Mouse (Mus musculus): ENCODE measurements around the gene Gm17268.
A peak's percentile ranks its signal among the peaks of the same experiment; 100 is the strongest.

The Gm17268 gene

GRCm38 (mm10) chr11:82032136-82032535, 6.2 kb downstream of the Gm17268 start:
- DNase-seq (ENCODE audit: low spot score in 2 of 2), result no peak

GRCm38 (mm10) chr11:82030171-82030570, 8.2 kb downstream of the Gm17268 start:
- DNase-seq (ENCODE audit: low spot score in 2 of 2), result no peak

DNA sequence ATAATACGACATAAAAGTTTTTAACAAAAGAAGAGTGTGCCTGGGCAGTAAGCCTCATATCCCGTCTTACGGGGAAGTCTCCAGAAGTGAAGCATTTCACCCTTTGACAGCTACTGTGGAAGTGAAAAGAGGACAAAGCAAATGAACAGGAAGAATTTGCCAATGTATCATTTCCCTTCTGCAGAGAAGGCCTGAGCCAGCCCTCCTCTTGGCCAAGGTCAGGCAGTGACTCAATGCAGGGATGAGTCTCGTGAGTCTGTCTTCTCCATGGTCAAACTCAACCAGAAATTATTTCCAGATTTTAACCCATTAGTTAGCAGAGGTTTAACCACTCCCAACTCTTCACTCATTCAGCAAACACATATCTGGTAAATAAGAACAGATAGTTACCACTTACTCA, 14.6 kb downstream of the Gm17268 start:
- no peak for DNase-seq (ENCODE audit: low spot score in 2 of 2)

- DNase-seq (ENCODE audit: low spot score in 2 of 2), result no peak
These were observed 15.8 kb downstream of the Gm17268 start for GRCm38 (mm10) chr11:82022504-82023056.

DNA sequence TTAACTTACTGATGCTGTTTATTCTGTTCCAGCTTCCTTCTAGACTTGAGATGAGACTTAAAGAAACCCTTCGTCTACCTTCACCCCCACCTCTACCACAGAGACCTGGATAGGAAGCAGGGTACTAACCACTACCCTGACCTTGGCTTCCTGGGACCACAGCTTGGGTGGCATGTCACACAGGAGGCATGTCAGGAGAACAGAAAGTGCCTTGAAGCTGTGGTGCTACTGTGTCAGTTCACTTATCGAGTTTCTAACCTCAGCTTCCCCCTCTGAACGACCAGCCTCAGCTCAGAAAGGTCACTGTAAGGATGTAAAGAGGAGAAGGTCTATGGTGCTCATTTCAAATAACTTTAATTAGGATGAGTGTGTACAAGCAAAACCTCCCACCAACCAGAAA, 17.0 kb downstream of the Gm17268 start:
- no peak for DNase-seq (ENCODE audit: low spot score in 2 of 2)

DNA sequence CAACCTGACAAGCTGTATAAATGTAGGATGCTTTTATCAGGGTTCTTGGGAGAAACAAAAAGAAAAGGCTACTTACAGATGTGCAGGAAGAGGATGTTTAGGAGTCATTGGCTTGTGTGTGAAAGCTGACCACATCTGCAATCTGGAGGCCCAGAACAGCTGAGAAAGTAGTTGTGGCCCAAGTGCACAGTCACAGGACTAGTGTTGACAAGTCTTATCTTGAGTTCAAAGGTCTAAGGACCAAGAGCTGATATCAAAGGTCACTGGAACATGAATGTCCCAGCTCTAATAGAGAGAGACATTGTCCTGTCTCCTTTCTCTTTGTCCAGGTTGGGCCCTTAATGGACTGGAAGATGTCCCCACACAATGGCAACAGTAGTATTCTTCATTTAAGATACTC, 18.6 kb downstream of the Gm17268 start:
- no peak for DNase-seq (ENCODE audit: low spot score in 2 of 2)

GRCm38 (mm10) chr11:82019389-82019788, 19.0 kb downstream of the Gm17268 start:
- DNase-seq (ENCODE audit: low spot score in 2 of 2), result no peak

DNA sequence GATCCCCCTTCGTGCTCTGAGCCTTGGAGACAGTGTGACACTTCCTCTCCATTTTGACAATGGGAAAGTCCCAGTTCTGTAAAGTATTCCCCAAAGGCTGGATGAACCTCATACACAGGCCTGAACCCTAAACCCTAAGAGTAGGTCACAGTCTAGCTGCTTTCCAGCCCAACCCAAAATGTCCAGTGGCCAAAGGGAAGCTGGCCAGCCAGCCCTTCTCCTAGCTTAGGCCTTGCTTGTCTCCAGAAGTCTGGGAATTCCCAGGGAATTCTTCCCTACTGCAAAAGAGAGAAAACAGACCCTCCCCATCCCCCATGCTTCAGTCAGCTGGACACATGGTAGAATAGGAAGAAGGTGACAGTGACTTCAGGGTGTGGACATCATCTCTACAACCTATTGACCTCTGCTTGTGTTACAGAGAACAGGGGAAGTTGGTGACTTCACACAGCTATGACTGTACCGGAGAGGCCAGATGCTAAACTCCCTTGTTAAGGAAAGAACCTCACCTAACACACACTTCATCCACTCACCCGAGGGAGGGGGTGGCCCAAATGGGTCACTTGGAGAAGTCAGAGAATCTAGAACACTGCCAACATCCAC, 22.1 kb downstream of the Gm17268 start:
- DNase-seq (ENCODE audit: low spot score in 2 of 2), result no peak

DNA sequence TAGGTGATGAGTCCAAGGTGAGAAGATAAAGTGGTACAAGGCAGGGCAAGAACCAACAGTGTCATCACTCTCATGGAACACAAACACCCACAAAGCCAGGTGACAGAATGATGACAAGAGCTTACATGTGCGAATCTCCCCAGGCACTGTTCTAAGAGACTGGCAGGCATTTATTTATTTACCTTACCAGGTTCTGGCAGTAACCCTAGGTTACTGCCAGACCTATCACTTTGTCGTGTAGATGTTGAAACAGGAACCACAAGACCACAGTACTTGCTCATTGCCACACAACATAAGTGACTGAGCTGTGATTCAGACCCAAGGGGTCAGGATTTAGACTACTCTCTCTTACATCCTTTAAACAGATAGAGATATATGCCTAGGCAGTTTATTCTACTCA, 23.3 kb downstream of the Gm17268 start:
- no peak for DNase-seq (ENCODE audit: low spot score in 2 of 2)

GRCm38 (mm10) chr11:82013756-82014155, 24.6 kb downstream of the Gm17268 start:
- no peak for DNase-seq (ENCODE audit: low spot score in 2 of 2)

GRCm38 (mm10) chr11:82011411-82012193, 26.8 kb downstream of the Gm17268 start:
- DNase-seq (ENCODE audit: low spot score in 2 of 2), result no peak

DNA sequence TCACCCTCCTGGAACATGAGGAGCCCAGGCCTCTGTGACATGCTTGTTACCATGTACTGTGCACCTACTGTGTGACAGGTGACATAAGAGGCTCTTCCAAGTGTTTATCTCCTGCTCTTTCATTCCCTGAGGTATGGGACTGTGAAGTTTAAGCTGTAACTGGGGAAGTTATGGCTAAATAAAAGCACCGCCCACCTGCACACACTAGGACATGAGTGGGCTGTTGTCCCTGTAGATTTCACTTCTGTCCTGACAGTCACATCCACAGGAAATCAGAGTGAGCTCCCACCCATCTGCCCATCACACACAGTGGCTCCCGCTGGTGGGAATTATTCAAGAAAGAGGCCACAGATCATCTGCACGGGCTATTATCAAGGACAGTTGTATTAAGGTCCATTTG, 28.2 kb downstream of the Gm17268 start:
- no peak for DNase-seq (ENCODE audit: low spot score in 2 of 2)

DNA sequence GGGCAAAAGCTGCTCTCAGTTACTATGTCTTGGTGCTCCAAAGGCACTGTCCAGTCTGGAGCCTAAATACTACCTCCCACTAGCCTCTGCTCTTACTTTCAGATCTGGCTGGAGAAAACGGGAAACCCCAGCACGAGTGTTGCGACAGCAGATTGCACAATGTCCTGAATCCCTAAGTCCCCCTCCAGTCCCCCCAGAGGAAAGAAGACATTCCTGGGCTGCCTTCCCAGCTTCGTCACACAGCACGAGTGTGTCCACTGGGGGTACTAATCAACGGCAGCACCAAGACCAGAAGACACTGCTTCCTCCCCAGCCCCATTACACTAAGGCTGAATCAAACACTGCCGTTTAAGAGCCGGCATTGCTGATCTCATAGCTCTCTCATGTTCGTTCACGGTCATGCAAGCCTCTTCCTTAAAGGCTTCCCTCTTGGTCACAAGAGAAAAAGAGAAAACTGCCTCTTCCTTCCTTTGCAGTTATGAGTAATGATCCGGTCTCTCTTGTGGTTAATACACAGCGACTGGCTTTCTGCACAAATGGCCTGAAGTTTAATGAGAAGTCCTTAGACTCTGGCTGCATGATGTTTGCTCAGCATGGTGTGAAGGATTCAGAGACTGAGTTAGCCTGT, 31.5 kb downstream of the Gm17268 start:
- no peak for DNase-seq (ENCODE audit: low spot score in 2 of 2)

DNA sequence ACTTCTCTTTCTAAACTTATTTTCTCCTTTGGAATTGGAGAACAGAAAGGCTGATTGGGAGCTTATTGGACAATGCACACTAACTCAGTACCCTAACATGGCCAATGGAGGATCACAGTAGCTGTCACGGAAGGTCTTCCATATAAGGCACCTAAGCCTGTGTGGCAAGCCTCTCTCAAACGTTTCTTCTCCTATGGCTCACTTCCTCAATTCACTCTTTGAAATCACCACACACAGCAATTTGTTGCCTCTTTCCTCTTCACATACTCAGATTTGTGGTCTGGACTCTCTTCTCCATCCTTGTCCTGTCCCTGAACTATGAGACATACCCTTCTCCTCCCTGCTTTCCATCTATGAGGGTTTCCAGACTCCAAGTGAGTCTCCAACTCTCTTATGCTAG, 33.6 kb downstream of the Gm17268 start:
- DNase-seq (ENCODE audit: low spot score in 2 of 2), result no peak

- DNase-seq (ENCODE audit: low spot score in 2 of 2), result no peak
These were observed 37.8 kb downstream of the Gm17268 start for GRCm38 (mm10) chr11:82000581-82000980.

GRCm38 (mm10) chr11:81999469-81999868, 38.9 kb downstream of the Gm17268 start:
- DNase-seq (ENCODE audit: low spot score in 2 of 2), result no peak

DNA sequence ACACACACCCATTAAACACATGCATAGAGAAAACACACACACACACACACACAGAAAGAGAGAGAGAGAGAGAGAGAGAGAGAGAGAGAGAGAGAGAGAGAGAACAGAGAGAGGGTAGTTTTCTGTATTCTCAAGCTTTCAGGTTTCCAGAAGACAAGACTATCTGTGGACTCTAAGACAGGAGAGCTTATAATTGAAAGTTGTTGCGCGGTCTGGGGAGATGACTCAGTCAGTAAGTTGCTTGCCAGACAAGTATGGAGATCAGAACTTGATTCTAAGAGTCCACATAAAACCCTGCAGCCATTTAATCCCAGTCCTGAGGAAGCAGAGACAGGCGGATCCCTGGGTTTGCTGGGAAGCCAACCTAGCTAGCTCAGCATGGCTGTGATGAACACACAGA, 39.7 kb downstream of the Gm17268 start:
- DNase-seq (ENCODE audit: low spot score in 2 of 2), result no peak

DNA sequence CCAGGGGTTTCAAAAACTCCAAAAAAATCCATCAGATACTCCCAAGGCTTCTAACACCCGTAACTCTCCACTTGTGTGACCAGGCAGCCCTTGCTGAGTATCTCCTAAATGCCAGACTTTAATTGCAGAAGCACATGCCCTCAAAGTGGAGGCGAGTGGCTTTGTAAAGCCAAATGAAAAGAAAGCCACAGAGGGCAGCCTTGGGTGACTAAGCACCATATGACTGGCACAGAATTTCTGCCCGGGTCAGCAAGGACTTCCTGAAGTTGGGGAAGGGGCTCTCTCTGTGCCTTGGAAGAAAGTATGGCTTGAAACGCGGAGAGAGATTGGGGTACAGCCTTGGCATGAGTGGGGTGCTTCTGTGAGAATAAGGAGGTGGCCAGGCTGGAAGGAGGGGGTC, 41.3 kb downstream of the Gm17268 start:
- DNase-seq (ENCODE audit: low spot score in 2 of 2), result no peak

- DNase-seq (ENCODE audit: low spot score in 2 of 2), result peak; percentile 78 to 86
These were observed 42.1 kb downstream of the Gm17268 start for GRCm38 (mm10) chr11:81996172-81996841.

GRCm38 (mm10) chr11:81983146-81983545, 55.2 kb downstream of the Gm17268 start:
- DNase-seq (ENCODE audit: low spot score in 2 of 2), result peak in 1 of 2 experiments; percentile 66

DNA sequence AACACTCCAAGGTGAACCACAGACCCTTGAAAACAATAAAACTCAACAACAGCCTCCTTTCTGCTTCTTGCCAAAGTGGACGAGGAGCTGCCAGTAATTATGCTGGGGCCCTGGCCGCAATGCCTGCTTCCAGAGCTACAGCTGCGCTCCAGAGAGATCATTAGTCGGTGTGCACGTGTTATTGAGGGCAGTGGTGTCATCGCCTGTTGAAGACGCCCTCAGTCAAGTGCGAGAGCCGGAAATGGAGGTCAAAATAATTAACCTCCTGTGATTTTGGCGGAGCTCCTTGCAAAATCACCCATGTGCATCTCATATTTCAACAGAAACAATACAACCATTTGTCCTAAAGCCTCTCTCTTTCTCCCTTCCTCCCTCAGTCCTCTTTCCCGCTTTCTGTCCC, 56.2 kb downstream of the Gm17268 start:
- DNase-seq (ENCODE audit: low spot score in 2 of 2), result no peak
